Mouse (Mus musculus) neural tube, embryonic 12.5 days (tissue): ENCODE results near the gene Olfr981. TPM values are rescaled to one million over a fixed set of nuclear protein-coding genes. Genes with fewer than 3 reads are reported as not detected.
"Not testable (repeated sequence)": the region's sequence is repeated elsewhere in the genome, so short reads cannot be mapped to it uniquely, and the experiment has no call there.

Source experiments
- ATAC-seq: fragments of 200-750 bp; cut with Nextera tagmentation; 2 replicates; pipeline ENCODE4 v1.8.0; 2017; ENCODE audit warnings: low read depth, mild to moderate bottlenecking, moderate TSS enrichment, moderate library complexity; ENCODE audit not compliant: low FRiP score
- H3K27ac ChIP-seq: fragments of 300-500 bp; sonication (generic); 2 replicates; pipeline ENCODE4 v1.5.1; 2016
- H3K27me3 ChIP-seq: fragments of 300-500 bp; sonication (generic); replicated peaks from 2 replicates; pipeline ENCODE4 v1.6.1; 2016; ENCODE audit warnings: mild to moderate bottlenecking
- H3K36me3 ChIP-seq: fragments of 300-500 bp; sonication (generic); 2 replicates; pipeline ENCODE4 v1.6.1; 2016; ENCODE audit warnings: mild to moderate bottlenecking
- H3K4me1 ChIP-seq: fragments of 300-500 bp; sonication (generic); 2 replicates; pipeline ENCODE4 v1.6.1; 2016
- H3K4me2 ChIP-seq: fragments of 300-500 bp; sonication (generic); replicated peaks from 2 replicates; pipeline ENCODE4 v1.6.1; 2016; ENCODE audit warnings: mild to moderate bottlenecking
- H3K4me3 ChIP-seq: fragments of 300-500 bp; sonication (generic); 2 replicates; pipeline ENCODE4 v1.5.1; 2016
- H3K9ac ChIP-seq: fragments of 300-500 bp; sonication (generic); 2 replicates; pipeline ENCODE4 v1.6.1; 2016; ENCODE audit warnings: mild to moderate bottlenecking
- H3K9me3 ChIP-seq: fragments of 300-500 bp; sonication (generic); 2 replicates; pipeline ENCODE4 v1.6.1; 2016; ENCODE audit warnings: mild to moderate bottlenecking
- WGBS: fragments of 180-500 bp; shearing (Covaris S2); methylation state at CpG from one replicate; pipeline ENCODE4 v1.1.7; 2016; 5-methylcytosine and 5-hydroxymethylcytosine counted together
- polyA plus RNA-seq: library from polyadenylated mRNA; unstranded; fragments of >200 nt; fragmentation: Nextera tagmentation; extraction: Ambion mirVana; gene quantifications from 2 replicates; pipeline ENCODE4 v1.2.1, GENCODE M21; 2016

Olfr981 gene
- polyA plus RNA-seq: not detected in 2 replicates

DNA sequence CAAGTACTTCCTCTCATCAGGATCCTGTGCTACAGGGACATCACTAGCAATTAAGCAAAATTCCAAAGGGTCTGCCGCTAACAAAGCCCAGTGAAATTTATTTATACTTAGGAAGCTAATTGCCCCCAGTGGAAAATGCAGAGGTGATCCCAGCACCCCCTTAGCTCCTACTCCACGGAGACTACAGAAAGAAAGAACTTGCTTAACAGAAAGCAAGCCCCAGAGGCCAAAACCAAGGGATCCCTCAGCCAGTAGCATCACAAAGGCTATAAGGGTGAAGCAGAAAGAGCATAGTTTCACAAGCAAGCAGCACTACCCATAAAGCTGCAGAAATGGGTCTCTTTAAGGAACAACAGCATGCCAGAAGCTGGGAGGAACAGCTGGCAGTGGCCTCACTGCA lies at the start of gene Olfr981:
Gene Olfr981 (plus strand): TSS at position 301 of the 400 bp plus-strand sequence.
- Histone ChIP-seq H3K27me3 (no peaks in the 10 kb centered on the region), H3K4me2 (no peak within 1 kb of the TSS), H3K9me3 (no peaks in the 10 kb centered on the region), H3K9ac (no peak within 1 kb of the TSS), H3K36me3 (no peaks in the 10 kb centered on the region), H3K27ac (no peak within 1 kb of the TSS), H3K4me3 (no peak within 1 kb of the TSS), H3K4me1 (no peaks in the 10 kb centered on the region)
- 76% methylated on average over 2 of the region's 2 CpGs for WGBS
- no peak for ATAC-seq

- not testable (repeated sequence) for H3K36me3 ChIP-seq, H3K9me3 ChIP-seq, H3K27me3 ChIP-seq, H3K4me3 ChIP-seq, H3K27ac ChIP-seq, H3K4me2 ChIP-seq, H3K4me1 ChIP-seq, H3K9ac ChIP-seq, ATAC-seq
- 87% methylated on average over 1 of the region's 1 CpGs for WGBS
These were observed 44.6 kb upstream of the Olfr981 start for GRCm38 (mm10) chr9:39976581-39977145.

- H3K4me2 ChIP-seq: no peak within 1 kb of the TSS
- H3K27me3 ChIP-seq: no peaks in the 10 kb centered on the region
- H3K9ac ChIP-seq: no peak within 1 kb of the TSS
- no peak for ATAC-seq
- no peaks in the 10 kb centered on the region for H3K4me1 ChIP-seq
- no peaks in the 10 kb centered on the region for H3K36me3 ChIP-seq
- H3K9me3 ChIP-seq: no peaks in the 10 kb centered on the region
- no peak within 1 kb of the TSS for H3K4me3 ChIP-seq
- WGBS: 91% methylated on average over 2 of the region's 2 CpGs
- H3K27ac ChIP-seq: no peak within 1 kb of the TSS
These were observed 29.5 kb upstream of the Olfr981 start, which contains the start of gene Olfr978 for GRCm38 (mm10) chr9:39991813-39992212. TSS of gene Olfr978 (plus strand) at chr9:39992113.

DNA sequence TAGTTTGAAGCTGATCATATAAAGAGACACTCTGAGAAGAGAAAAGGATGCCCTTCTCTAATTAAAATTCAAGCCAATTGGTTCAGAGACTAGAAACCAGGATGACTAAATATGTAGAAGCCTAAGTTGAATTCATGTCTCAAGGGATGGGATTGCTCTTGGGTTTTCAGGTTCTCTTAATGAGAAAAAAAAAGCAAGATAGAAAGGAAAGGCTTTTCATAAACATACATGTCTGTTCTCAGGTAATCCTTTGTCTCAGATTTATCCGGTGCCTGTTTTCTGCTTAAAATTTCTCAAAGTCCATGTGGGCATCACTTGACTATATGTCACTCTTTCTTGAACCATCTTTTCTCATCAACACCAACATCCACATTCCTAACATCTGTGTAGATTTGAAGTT lies 17.9 kb upstream of the Olfr981 start, which contains the start of gene Olfr979:
Gene Olfr979 (minus strand): TSS at position 101 of the 400 bp plus-strand sequence.
- Histone ChIP-seq H3K27ac (no peak within 1 kb of the TSS), H3K4me1 (no peaks in the 10 kb centered on the region), H3K4me3 (no peak within 1 kb of the TSS), H3K9ac (no peak within 1 kb of the TSS), H3K36me3 (no peaks in the 10 kb centered on the region), H3K4me2 (no peak within 1 kb of the TSS), H3K9me3 (no peaks in the 10 kb centered on the region), H3K27me3 (no peaks in the 10 kb centered on the region)
- 98% methylated on average over 1 of the region's 1 CpGs for WGBS
- ATAC-seq: no peak

DNA sequence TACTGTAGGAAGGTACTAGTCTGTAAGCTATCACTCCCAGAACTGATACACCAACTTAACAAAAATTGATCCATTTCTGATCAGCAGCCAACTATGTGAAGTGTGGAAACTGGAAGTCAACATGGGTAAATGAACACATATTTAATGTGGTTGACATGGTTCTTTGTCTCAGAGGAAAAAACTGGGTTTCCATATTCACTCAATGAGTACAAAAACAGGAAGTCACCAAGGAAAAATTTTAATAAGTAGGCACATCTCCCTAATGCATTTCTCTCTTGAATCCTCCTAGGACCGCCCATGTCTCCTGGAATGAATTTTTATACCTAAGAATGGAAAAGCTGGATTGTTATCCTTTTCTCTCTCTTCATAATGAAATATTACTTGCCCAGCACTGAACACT lies 11.8 kb upstream of the Olfr981 start, which contains the start of gene Olfr980:
Gene Olfr980 (minus strand): TSS at position 101 of the 400 bp plus-strand sequence.
- H3K36me3 ChIP-seq: no peaks in the 10 kb centered on the region
- no peak within 1 kb of the TSS for H3K27ac ChIP-seq
- H3K9me3 ChIP-seq: no peaks in the 10 kb centered on the region
- no peak within 1 kb of the TSS for H3K4me2 ChIP-seq
- no peak within 1 kb of the TSS for H3K9ac ChIP-seq
- ATAC-seq: no peak
- WGBS: 90% methylated on average over 1 of the region's 1 CpGs
- no peaks in the 10 kb centered on the region for H3K27me3 ChIP-seq
- no peak within 1 kb of the TSS for H3K4me3 ChIP-seq
- H3K4me1 ChIP-seq: no peaks in the 10 kb centered on the region

DNA sequence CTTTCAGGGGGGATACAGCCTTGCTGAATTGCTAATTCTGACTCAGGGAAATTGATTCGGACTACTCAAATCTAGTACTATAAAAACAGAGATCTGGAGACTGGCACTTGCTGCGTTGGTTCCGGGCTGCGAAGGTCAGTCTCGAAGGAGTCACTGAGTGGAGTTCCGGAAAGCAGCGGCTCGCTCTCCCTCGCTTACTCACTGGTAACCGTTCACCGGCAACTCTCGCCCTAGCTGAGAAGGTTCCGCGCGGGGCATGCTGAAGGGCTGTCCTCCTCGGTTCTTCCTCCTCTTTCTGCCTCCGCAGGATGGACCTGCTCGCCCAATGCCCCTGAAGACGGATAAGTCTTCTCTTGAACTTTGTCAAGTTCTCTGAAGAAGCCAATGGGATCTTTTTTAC lies 28.9 kb downstream of the Olfr981 start:
- Histone ChIP-seq H3K4me3 (no peak overlapping the region), H3K4me2 (no peak overlapping the region), H3K9me3 (no peaks in the 10 kb centered on the region), H3K36me3 (no peaks in the 10 kb centered on the region), H3K9ac (no peak overlapping the region), H3K27ac (no peak overlapping the region), H3K4me1 (no peaks in the 10 kb centered on the region), H3K27me3 (no peaks in the 10 kb centered on the region)
- WGBS: 91% methylated on average over 19 of the region's 19 CpGs
- no peak for ATAC-seq

DNA sequence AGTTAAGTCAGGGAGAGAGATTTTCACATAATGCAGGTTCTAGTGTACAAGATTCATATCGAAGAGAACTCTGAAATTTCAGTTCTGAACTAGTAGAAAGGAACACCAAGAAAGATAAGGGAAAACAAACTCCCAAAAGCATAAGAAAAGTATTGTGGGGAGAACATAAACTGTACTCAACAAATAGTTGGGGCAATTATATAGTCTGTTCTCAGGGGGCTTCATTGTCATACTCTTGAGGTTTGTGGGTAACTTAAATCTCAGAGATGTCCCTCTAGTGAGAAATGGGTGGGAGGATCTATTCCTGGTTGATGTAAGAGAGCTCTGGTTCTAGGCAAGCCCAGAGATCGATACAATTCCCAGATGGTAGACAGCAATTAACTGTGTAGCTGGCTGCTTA lies 52.3 kb downstream of the Olfr981 start, which contains the start of gene Olfr982:
Gene Olfr982 (plus strand): TSS at position 301 of the 400 bp plus-strand sequence.
- no peak within 1 kb of the TSS for H3K4me2 ChIP-seq
- ATAC-seq: no peak
- H3K4me3 ChIP-seq: no peak within 1 kb of the TSS
- H3K4me1 ChIP-seq: no peaks in the 10 kb centered on the region
- H3K9me3 ChIP-seq: no peaks in the 10 kb centered on the region
- no peaks in the 10 kb centered on the region for H3K27me3 ChIP-seq
- no peak within 1 kb of the TSS for H3K9ac ChIP-seq
- H3K27ac ChIP-seq: no peak within 1 kb of the TSS
- 89% methylated on average over 2 of the region's 2 CpGs for WGBS
- no peaks in the 10 kb centered on the region for H3K36me3 ChIP-seq

Other genes with a start within 250 kb of the Olfr981 start
- gene Olfr968, start 238.2 kb upstream of the Olfr981 start, polyA plus RNA-seq: not detected in 2 replicates
- not detected in 2 replicates for gene Olfr969, start 230.5 kb upstream of the Olfr981 start, polyA plus RNA-seq
- gene Olfr970, start 212.6 kb upstream of the Olfr981 start, polyA plus RNA-seq: not detected in 2 replicates
- gene Olfr971, start 184.6 kb upstream of the Olfr981 start, polyA plus RNA-seq: not detected in 2 replicates
- not detected in 2 replicates for gene Olfr972, start 155.0 kb upstream of the Olfr981 start, polyA plus RNA-seq
- not detected in 2 replicates for gene Olfr229, start 114.1 kb upstream of the Olfr981 start, polyA plus RNA-seq
- not detected in 2 replicates for gene Olfr974, start 84.0 kb upstream of the Olfr981 start, polyA plus RNA-seq
- gene Olfr975, start 69.4 kb upstream of the Olfr981 start, polyA plus RNA-seq: 0.11 TPM in 1 of 2 replicates, not detected in the other
- gene Olfr976, start 60.3 kb upstream of the Olfr981 start, polyA plus RNA-seq: not detected in 2 replicates
- not detected in 2 replicates for gene Olfr978, start 29.4 kb upstream of the Olfr981 start, polyA plus RNA-seq
- not detected in 2 replicates for gene Olfr979, start 18.0 kb upstream of the Olfr981 start, polyA plus RNA-seq
- not detected in 2 replicates for gene Olfr980, start 11.9 kb upstream of the Olfr981 start, polyA plus RNA-seq
- gene Olfr982, start 52.4 kb downstream of the Olfr981 start, polyA plus RNA-seq: not detected in 2 replicates
- gene Olfr983, start 72.1 kb downstream of the Olfr981 start, polyA plus RNA-seq: not detected in 2 replicates
- gene Olfr984, start 92.7 kb downstream of the Olfr981 start, polyA plus RNA-seq: not detected in 2 replicates
- not detected in 2 replicates for gene Olfr985, start 108.7 kb downstream of the Olfr981 start, polyA plus RNA-seq
- gene Tmem225, start 126.7 kb downstream of the Olfr981 start, polyA plus RNA-seq: not detected in 2 replicates
- not detected in 2 replicates for gene Olfr986, start 159.5 kb downstream of the Olfr981 start, polyA plus RNA-seq
- gene Zfp202, start 170.9 kb downstream of the Olfr981 start, polyA plus RNA-seq: 8.1 and 8.9 TPM in 2 replicates
- 53.8 and 61.0 TPM in 2 replicates for gene Scn3b, start 247.8 kb downstream of the Olfr981 start, polyA plus RNA-seq